Mouse (Mus musculus) CH12.LX (cell line): Measurements from ENCODE around the gene Eif4ebp2. TPM values are rescaled to one million over a fixed set of nuclear protein-coding genes. Genes with fewer than 3 reads are reported as not detected.

Source experiments
- DNase-seq: peaks from one replicate; pipeline ENCODE4 v3.0.0-alpha.2; 2013; ENCODE audit errors: extremely low read depth
- H3K27ac ChIP-seq: 2 replicates; pipeline ENCODE4 v1.5.1; 2012; ENCODE audit warnings: low read depth, mild to moderate bottlenecking, control low read depth, moderate library complexity; ENCODE audit not compliant: insufficient read depth
- H3K27me3 ChIP-seq: replicated peaks from 2 replicates; pipeline ENCODE3; 2012; ENCODE audit warnings: inconsistent platforms
- H3K36me3 ChIP-seq, 2 experiments: replicated peaks in 1 of 2; 2 replicates each; pipeline versions ENCODE3 to v1.6.1; 2012; ENCODE audit warnings: inconsistent platforms in 1 of 2, low read length in 1 of 2, mild to moderate bottlenecking in 1 of 2, mixed read lengths in 1 of 2, moderate library complexity in 1 of 2; ENCODE audit not compliant: control insufficient read depth in 1 of 2, insufficient read depth in 1 of 2
- H3K4me1 ChIP-seq, 2 experiments: 2 replicates each; pipeline ENCODE4 v1.6.1; 2012; ENCODE audit warnings: inconsistent platforms in 1 of 2, moderate library complexity in 1 of 2; ENCODE audit not compliant: insufficient read depth in 2 of 2, control insufficient read depth in 1 of 2
- H3K4me2 ChIP-seq: 2 replicates; pipeline ENCODE4 v1.6.1; 2012; ENCODE audit warnings: low read depth, mild to moderate bottlenecking, control low read depth; ENCODE audit not compliant: poor library complexity, insufficient read depth, severe bottlenecking
- H3K4me3 ChIP-seq, 3 experiments: fragments of 150-350 bp in 1 of 3; sonication (generic) in 1 of 3; replicated peaks in 1 of 3; 2 replicates each; pipeline versions ENCODE3 to v1.5.1; 2011 to 2012; ENCODE audit warnings: low read depth in 2 of 3, low read length in 2 of 3, mild to moderate bottlenecking in 2 of 3, moderate library complexity in 2 of 3, control low read depth in 1 of 3, improper control_type of control experiment in 1 of 3, inconsistent platforms in 1 of 3, mixed read lengths in 1 of 3; ENCODE audit not compliant: poor library complexity in 1 of 3
- H3K79me2 ChIP-seq: replicated peaks from 2 replicates; pipeline ENCODE4 v1.6.1; 2012; ENCODE audit warnings: mild to moderate bottlenecking, moderate library complexity; ENCODE audit not compliant: control insufficient read depth, poor library complexity, insufficient read depth, severe bottlenecking; ENCODE audit errors: extremely low read depth
- H3K9ac ChIP-seq: 2 replicates; pipeline ENCODE4 v1.6.1; 2012; ENCODE audit warnings: low read depth, mild to moderate bottlenecking, control low read depth, moderate library complexity; ENCODE audit not compliant: insufficient read depth
- H3K9me3 ChIP-seq: replicated peaks from 2 replicates; pipeline ENCODE3; 2012; ENCODE audit warnings: low read length, inconsistent platforms, mixed read lengths
- CHD1 ChIP-seq: IDR thresholded peaks from 2 replicates; pipeline ENCODE4 v1.6.1; 2012; ENCODE audit warnings: low read depth, low read length, improper control_type of control experiment, inconsistent platforms
- CHD2 ChIP-seq: IDR thresholded peaks from 2 replicates; pipeline ENCODE4 v1.6.1; 2011; ENCODE audit warnings: low read length, improper control_type of control experiment
- E2F4 ChIP-seq: IDR thresholded peaks from 2 replicates; pipeline ENCODE4 v1.6.1; 2011; ENCODE audit warnings: low read depth, low read length, improper control_type of control experiment; ENCODE audit not compliant: insufficient replicate concordance
- GABPA ChIP-seq: IDR thresholded peaks from 2 replicates; pipeline ENCODE4 v1.6.1; 2012; ENCODE audit warnings: low read depth, low read length, improper control_type of control experiment, inconsistent platforms; ENCODE audit not compliant: insufficient replicate concordance
- MAFK ChIP-seq: IDR thresholded peaks from 2 replicates; pipeline ENCODE4 v1.6.1; 2011; ENCODE audit warnings: low read length, improper control_type of control experiment; ENCODE audit not compliant: insufficient replicate concordance
- MAZ ChIP-seq: IDR thresholded peaks from 2 replicates; pipeline ENCODE4 v1.6.1; 2012; ENCODE audit warnings: low read depth, mild to moderate bottlenecking, inconsistent platforms, low read length, improper control_type of control experiment, moderate library complexity
- MEF2A ChIP-seq: IDR thresholded peaks from 2 replicates; pipeline ENCODE4 v1.6.1; 2014; ENCODE audit warnings: low read depth, mild to moderate bottlenecking, inconsistent platforms, low read length, improper control_type of control experiment, borderline replicate concordance
- PAX5 ChIP-seq: IDR thresholded peaks from 2 replicates; pipeline ENCODE4 v1.6.1; 2012; ENCODE audit warnings: low read length, inconsistent platforms, mixed read lengths
- POLR2AphosphoS2 ChIP-seq: IDR thresholded peaks from 2 replicates; pipeline ENCODE4 v1.6.1; 2011; ENCODE audit warnings: low read depth, low read length, improper control_type of control experiment
- RCOR1 ChIP-seq: conservative IDR thresholded peaks from 2 replicates; pipeline ENCODE4 v1.6.1; 2012; ENCODE audit warnings: low read depth, mild to moderate bottlenecking, inconsistent platforms, low read length, improper control_type of control experiment
- SMC3 ChIP-seq: IDR thresholded peaks from 2 replicates; pipeline ENCODE4 v1.6.1; 2011; ENCODE audit warnings: low read depth, low read length, improper control_type of control experiment
- TBP ChIP-seq: conservative IDR thresholded peaks from 2 replicates; pipeline ENCODE4 v1.6.1; 2011; ENCODE audit warnings: low read depth, low read length, improper control_type of control experiment
- TCF12 ChIP-seq: IDR thresholded peaks from 2 replicates; pipeline ENCODE4 v1.6.1; 2014; ENCODE audit warnings: low read depth, mild to moderate bottlenecking, inconsistent platforms, low read length, improper control_type of control experiment
- USF1 ChIP-seq: IDR thresholded peaks from 2 replicates; pipeline ENCODE4 v1.6.1; 2014; ENCODE audit warnings: low read depth, mild to moderate bottlenecking, inconsistent platforms, low read length, improper control_type of control experiment
- ZC3H11A ChIP-seq: IDR thresholded peaks from 2 replicates; pipeline ENCODE4 v1.6.1; 2012; ENCODE audit warnings: low read depth, mild to moderate bottlenecking, inconsistent platforms, low read length, improper control_type of control experiment
- ZKSCAN1 ChIP-seq: IDR thresholded peaks from 2 replicates; pipeline ENCODE4 v1.6.1; 2012; ENCODE audit warnings: low read depth, inconsistent platforms, low read length, improper control_type of control experiment, borderline replicate concordance
- ZNF384 ChIP-seq: IDR thresholded peaks from 2 replicates; pipeline ENCODE4 v1.6.1; 2012; ENCODE audit warnings: low read depth, low read length, improper control_type of control experiment, inconsistent platforms
- dilution Hi-C: fragments of 300-500 bp; cut with MboI; formaldehyde crosslinking; loops from 2 replicates; pipeline ENCODE4 v1.14.3; 2020; ENCODE audit warnings: low sequenced_read_pairs; ENCODE audit not compliant: extremely low pct_unique_long_range_greater_than_20kb, extremely low pct_ligation_motif_present
- in situ Hi-C: fragments of 300-500 bp; cut with MboI; formaldehyde crosslinking; loops from 3 replicates; pipeline ENCODE4 v1.14.3; 2019; ENCODE audit warnings: low sequenced_read_pairs, low pct_ligation_motif_present, low pct_unique_long_range_greater_than_20kb, mixed read lengths
- polyA plus RNA-seq: library from polyadenylated mRNA; unstranded; fragments of >175 nt; gene quantifications from 2 replicates; pipeline ENCODE4 v1.2.1, GENCODE M21; 2012; ENCODE audit warnings: low read depth; ENCODE audit not compliant: insufficient read length
- total RNA-seq, 2 experiments: library from RNA; depleted of rRNA; stranded (reverse); fragments of 300-350 nt in 1 of 2; fragments of >200 nt in 1 of 2; gene quantifications; 2 replicates each; pipeline ENCODE4 v1.2.3; 2012 to 2014

Eif4ebp2 gene
- total and polyA plus RNA-seq, 3 experiments, result 7.5 to 73.2 (median 16.4) TPM

GRCm38 (mm10) chr10:61390148-61390547 is 62.3 kb downstream of the Eif4ebp2 start:
- TF ChIP-seq CHD1, result no peak
- TF ChIP-seq MAFK, result no peak
- TF ChIP-seq PAX5, result no peak
- TF ChIP-seq RCOR1, result no peak
- no peak for TF ChIP-seq TBP
- TF ChIP-seq ZC3H11A, result no peak
- no peak for TF ChIP-seq TCF12
- TF ChIP-seq ZKSCAN1, result no peak
- TF ChIP-seq USF1, result no peak
- no peak for TF ChIP-seq E2F4
- TF ChIP-seq POLR2AphosphoS2, result no peak
- TF ChIP-seq CHD2, result no peak
- TF ChIP-seq MAZ, result no peak
- no peak for TF ChIP-seq MEF2A
- TF ChIP-seq SMC3, result no peak
- no peaks in the 10 kb centered on the region for H3K79me2 ChIP-seq
- H3K9ac ChIP-seq, result no peak overlapping the region
- peaks cover 0 to 20% of the 10 kb centered on the region in 2 experiments; a peak in 3 of 4 replicates for H3K4me1 ChIP-seq
- DNase-seq, result no peak
- H3K27ac ChIP-seq, result no peak overlapping the region
- no peak overlapping the region for H3K4me3 ChIP-seq
- peaks cover 2% of the 10 kb centered on the region for H3K27me3 ChIP-seq
- H3K36me3 ChIP-seq, result no peaks in the 10 kb centered on the region
- dilution Hi-C loops (no loop called here), in situ Hi-C loops (no loop called here)
- H3K4me2 ChIP-seq, result no peak overlapping the region
- no peaks in the 10 kb centered on the region for H3K9me3 ChIP-seq

DNA sequence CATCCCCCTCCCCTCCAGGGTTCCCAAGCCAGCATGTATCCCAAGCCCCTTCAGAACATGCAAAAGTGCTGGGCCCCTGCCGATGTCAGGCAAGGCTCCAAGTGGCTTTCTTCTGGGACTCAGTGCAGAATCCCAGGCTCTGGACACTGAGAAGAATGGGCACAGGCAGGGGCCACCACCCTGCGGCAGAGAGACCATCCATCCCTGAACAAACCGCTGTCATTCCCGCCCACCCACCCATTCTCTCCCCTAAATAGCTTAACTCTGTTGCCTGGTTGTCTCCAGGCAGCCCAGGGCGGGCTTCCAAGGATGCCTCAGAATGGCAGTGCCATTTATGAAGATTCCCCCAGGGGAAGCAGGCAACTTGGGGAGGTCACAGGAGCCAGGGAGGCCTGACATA is 63.4 kb downstream of the Eif4ebp2 start:
- H3K9ac ChIP-seq, result no peak overlapping the region
- DNase-seq, result no peak
- H3K4me2 ChIP-seq, result no peak overlapping the region
- dilution Hi-C loops, result no loop called here
- H3K4me3 ChIP-seq, result no peak overlapping the region
- in situ Hi-C loops, result loop anchor here (5.0 kb wide), 1 partner anchor 52 kb away; no protein-coding TSS in a partner anchor
- H3K27me3 ChIP-seq, result peaks cover 7% of the 10 kb centered on the region
- H3K4me1 ChIP-seq, result peaks cover 0 to 21% of the 10 kb centered on the region in 2 experiments; a peak in 3 of 4 replicates
- H3K9me3 ChIP-seq, result no peaks in the 10 kb centered on the region
- TF ChIP-seq PAX5, result no peak
- TF ChIP-seq ZKSCAN1, result no peak
- no peak for TF ChIP-seq SMC3
- TF ChIP-seq MEF2A, result no peak
- no peak for TF ChIP-seq ZNF384
- no peak for TF ChIP-seq CHD1
- no peak for TF ChIP-seq GABPA
- no peaks in the 10 kb centered on the region for H3K36me3 ChIP-seq
- H3K27ac ChIP-seq, result no peak overlapping the region
- no peaks in the 10 kb centered on the region for H3K79me2 ChIP-seq
